Mouse (Mus musculus): ENCODE measurements around the gene Hipk2. TPM values are rescaled to one million over a fixed set of nuclear protein-coding genes. Genes with fewer than 3 reads are reported as not detected.

The Hipk2 gene
- polyA plus RNA-seq, 1 experiment, result 33.9 TPM

- Histone ChIP-seq H3K27me3 (ENCODE audit: control insufficient read depth, insufficient read depth, low read length) (no peaks in the 10 kb centered on the region), H3K4me1 (ENCODE audit: control insufficient read depth, insufficient read depth, low read length) (no peaks in the 10 kb centered on the region; the same call in 1 of the 2 replicates), H3K27ac (ENCODE audit: control insufficient read depth, insufficient read depth, low read depth, low read length) (no peak overlapping the region), H3K36me3 (ENCODE audit: control insufficient read depth, insufficient read depth, low read length) (no peaks in the 10 kb centered on the region), H3K4me3 (ENCODE audit: control insufficient read depth, low read depth, low read length) (no peak overlapping the region)
- no peak for TF ChIP-seq POLR2A (IDR thresholded peaks at IDR 0.05; ENCODE audit: control insufficient read depth, low read depth, low read length)
Observed at GRCm38 (mm10) chr6:38829452-38829851, 46.5 kb downstream of the Hipk2 start.

- Histone ChIP-seq H3K27me3 (ENCODE audit: control insufficient read depth, insufficient read depth, low read length) (no peaks in the 10 kb centered on the region), H3K4me1 (ENCODE audit: control insufficient read depth, insufficient read depth, low read length) (no peaks in the 10 kb centered on the region; the same call in 1 of the 2 replicates), H3K4me3 (ENCODE audit: control insufficient read depth, low read depth, low read length) (no peak overlapping the region), H3K36me3 (ENCODE audit: control insufficient read depth, insufficient read depth, low read length) (no peaks in the 10 kb centered on the region), H3K27ac (ENCODE audit: control insufficient read depth, insufficient read depth, low read depth, low read length) (no peak overlapping the region)
- no peak for TF ChIP-seq POLR2A (IDR thresholded peaks at IDR 0.05; ENCODE audit: control insufficient read depth, low read depth, low read length)
Observed at GRCm38 (mm10) chr6:38828211-38828610, 47.8 kb downstream of the Hipk2 start.

- H3K27ac ChIP-seq (ENCODE audit: control insufficient read depth, insufficient read depth, low read depth, low read length), result no peak overlapping the region
- H3K27me3 ChIP-seq (ENCODE audit: control insufficient read depth, insufficient read depth, low read length), result no peaks in the 10 kb centered on the region
- H3K4me3 ChIP-seq (ENCODE audit: control insufficient read depth, low read depth, low read length), result no peak overlapping the region
- no peaks in the 10 kb centered on the region for H3K4me1 ChIP-seq (ENCODE audit: control insufficient read depth, insufficient read depth, low read length)
- H3K36me3 ChIP-seq (ENCODE audit: control insufficient read depth, insufficient read depth, low read length), result no peaks in the 10 kb centered on the region
- TF ChIP-seq POLR2A (IDR thresholded peaks at IDR 0.05; ENCODE audit: control insufficient read depth, low read depth, low read length) (no peak), CTCF (IDR thresholded peaks at IDR 0.05; ENCODE audit: control insufficient read depth, insufficient read depth, insufficient replicate concordance, low read depth, low read length) (no peak)
Observed at GRCm38 (mm10) chr6:38827435-38827834, 48.5 kb downstream of the Hipk2 start.

DNA sequence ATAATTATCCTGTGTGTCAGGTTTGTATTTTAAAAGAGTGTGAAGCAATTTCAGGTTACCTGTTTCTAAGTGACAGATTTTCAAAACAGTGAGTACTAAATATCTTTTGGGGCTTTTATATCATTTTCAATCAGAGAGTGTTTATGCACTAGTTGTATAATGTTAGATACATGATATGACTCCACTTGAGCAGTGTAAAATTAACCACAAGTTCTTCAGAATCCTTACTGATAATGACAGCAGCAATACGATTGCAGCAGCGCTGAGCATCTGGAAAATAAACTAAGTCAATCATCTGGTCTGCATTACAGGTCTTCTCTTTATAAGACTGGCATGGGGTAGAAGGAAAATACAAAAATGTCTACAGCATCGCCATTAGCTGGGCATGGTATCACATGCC, 49.1 kb downstream of the Hipk2 start:
- H3K36me3 ChIP-seq (ENCODE audit: control insufficient read depth, insufficient read depth, low read length), result no peaks in the 10 kb centered on the region
- no peak overlapping the region for H3K4me3 ChIP-seq (ENCODE audit: control insufficient read depth, low read depth, low read length)
- no peaks in the 10 kb centered on the region for H3K27me3 ChIP-seq (ENCODE audit: control insufficient read depth, insufficient read depth, low read length)
- TF ChIP-seq POLR2A (IDR thresholded peaks at IDR 0.05; ENCODE audit: control insufficient read depth, low read depth, low read length), result no peak
- no peak for TF ChIP-seq CTCF (IDR thresholded peaks at IDR 0.05; ENCODE audit: control insufficient read depth, insufficient read depth, insufficient replicate concordance, low read depth, low read length)
- H3K27ac ChIP-seq (ENCODE audit: control insufficient read depth, insufficient read depth, low read depth, low read length), result no peak overlapping the region
- no peaks in the 10 kb centered on the region for H3K4me1 ChIP-seq (ENCODE audit: control insufficient read depth, insufficient read depth, low read length)

DNA sequence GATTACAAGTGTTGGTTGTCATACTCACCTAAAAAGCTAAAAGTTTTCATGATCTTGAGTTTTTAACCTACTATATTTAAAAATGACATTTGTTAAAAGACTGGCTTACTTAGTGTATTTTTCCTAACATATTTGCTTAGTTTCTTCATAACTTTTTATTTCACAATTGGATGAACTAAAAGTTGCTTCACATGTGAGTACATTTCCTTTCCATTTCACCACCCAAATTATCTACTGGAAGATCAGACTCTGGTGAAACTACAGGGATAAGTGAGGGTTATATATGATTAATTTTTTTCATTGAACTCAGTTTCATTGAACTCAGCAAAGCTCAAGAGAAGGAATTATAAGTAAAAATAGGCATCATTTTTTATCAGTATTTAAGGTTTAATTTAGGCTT, 50.1 kb downstream of the Hipk2 start:
- H3K4me3 ChIP-seq (ENCODE audit: control insufficient read depth, low read depth, low read length), result no peak overlapping the region
- no peak for TF ChIP-seq POLR2A (IDR thresholded peaks at IDR 0.05; ENCODE audit: control insufficient read depth, low read depth, low read length)
- no peak for TF ChIP-seq CTCF (IDR thresholded peaks at IDR 0.05; ENCODE audit: control insufficient read depth, insufficient read depth, insufficient replicate concordance, low read depth, low read length)
- no peaks in the 10 kb centered on the region for H3K4me1 ChIP-seq (ENCODE audit: control insufficient read depth, insufficient read depth, low read length)
- no peaks in the 10 kb centered on the region for H3K27me3 ChIP-seq (ENCODE audit: control insufficient read depth, insufficient read depth, low read length)
- H3K27ac ChIP-seq (ENCODE audit: control insufficient read depth, insufficient read depth, low read depth, low read length), result no peak overlapping the region
- H3K36me3 ChIP-seq (ENCODE audit: control insufficient read depth, insufficient read depth, low read length), result no peaks in the 10 kb centered on the region

DNA sequence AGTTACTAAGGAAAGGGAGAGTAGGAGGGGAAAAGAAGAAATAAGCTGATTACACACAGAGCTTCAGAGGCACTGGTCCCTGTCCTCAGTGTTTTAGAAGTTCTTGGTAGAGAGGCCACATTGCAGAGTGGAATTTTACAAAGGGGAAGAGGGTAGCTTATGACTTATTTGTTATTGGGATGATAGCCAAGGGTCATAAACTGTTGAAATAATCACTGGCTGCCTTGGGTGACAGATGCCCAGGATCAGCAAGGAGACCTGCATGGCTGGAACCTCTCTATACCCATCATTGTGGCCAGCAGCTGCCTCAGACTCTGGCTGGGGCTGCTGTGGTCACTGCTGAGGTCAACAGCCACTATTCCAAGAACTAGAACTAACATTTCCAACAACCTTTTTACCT, 52.1 kb downstream of the Hipk2 start:
- TF ChIP-seq POLR2A (IDR thresholded peaks at IDR 0.05; ENCODE audit: control insufficient read depth, low read depth, low read length) (no peak), CTCF (IDR thresholded peaks at IDR 0.05; ENCODE audit: control insufficient read depth, insufficient read depth, insufficient replicate concordance, low read depth, low read length) (no peak)
- Histone ChIP-seq H3K27ac (ENCODE audit: control insufficient read depth, insufficient read depth, low read depth, low read length) (no peak overlapping the region), H3K4me1 (ENCODE audit: control insufficient read depth, insufficient read depth, low read length) (no peaks in the 10 kb centered on the region), H3K27me3 (ENCODE audit: control insufficient read depth, insufficient read depth, low read length) (no peaks in the 10 kb centered on the region), H3K4me3 (ENCODE audit: control insufficient read depth, low read depth, low read length) (no peak overlapping the region), H3K36me3 (ENCODE audit: control insufficient read depth, insufficient read depth, low read length) (no peaks in the 10 kb centered on the region)

GRCm38 (mm10) chr6:38823164-38823563, 52.8 kb downstream of the Hipk2 start:
- no peak overlapping the region for H3K4me3 ChIP-seq (ENCODE audit: control insufficient read depth, low read depth, low read length)
- H3K27ac ChIP-seq (ENCODE audit: control insufficient read depth, insufficient read depth, low read depth, low read length), result no peak overlapping the region
- no peaks in the 10 kb centered on the region for H3K27me3 ChIP-seq (ENCODE audit: control insufficient read depth, insufficient read depth, low read length)
- no peaks in the 10 kb centered on the region for H3K36me3 ChIP-seq (ENCODE audit: control insufficient read depth, insufficient read depth, low read length)
- H3K4me1 ChIP-seq (ENCODE audit: control insufficient read depth, insufficient read depth, low read length), result no peaks in the 10 kb centered on the region
- TF ChIP-seq POLR2A (IDR thresholded peaks at IDR 0.05; ENCODE audit: control insufficient read depth, low read depth, low read length) (no peak), CTCF (IDR thresholded peaks at IDR 0.05; ENCODE audit: control insufficient read depth, insufficient read depth, insufficient replicate concordance, low read depth, low read length) (no peak)

DNA sequence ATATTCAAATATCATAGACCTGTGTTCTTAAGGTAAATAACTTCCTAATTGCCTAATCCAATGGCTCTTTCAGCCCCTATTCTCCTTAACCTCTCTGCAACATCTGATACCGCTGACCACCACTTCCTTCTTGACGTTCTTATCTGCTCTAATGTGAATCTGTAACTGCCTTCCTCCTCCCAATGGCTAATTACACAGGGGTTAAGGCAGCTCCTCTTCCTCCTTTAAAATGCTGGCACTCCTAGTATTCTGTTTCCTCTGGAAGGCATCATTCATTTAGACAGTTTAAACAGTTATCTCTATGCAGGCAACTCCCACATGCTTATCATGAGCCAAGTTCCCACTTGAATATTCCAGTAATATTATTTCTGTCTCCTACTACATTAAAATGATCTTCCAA, 54.3 kb downstream of the Hipk2 start:
- H3K27ac ChIP-seq (ENCODE audit: control insufficient read depth, insufficient read depth, low read depth, low read length), result no peak overlapping the region
- no peaks in the 10 kb centered on the region for H3K36me3 ChIP-seq (ENCODE audit: control insufficient read depth, insufficient read depth, low read length)
- H3K27me3 ChIP-seq (ENCODE audit: control insufficient read depth, insufficient read depth, low read length), result no peaks in the 10 kb centered on the region
- H3K4me1 ChIP-seq (ENCODE audit: control insufficient read depth, insufficient read depth, low read length), result no peaks in the 10 kb centered on the region
- H3K4me3 ChIP-seq (ENCODE audit: control insufficient read depth, low read depth, low read length), result no peak overlapping the region
- TF ChIP-seq CTCF (IDR thresholded peaks at IDR 0.05; ENCODE audit: control insufficient read depth, insufficient read depth, insufficient replicate concordance, low read depth, low read length) (no peak), POLR2A (IDR thresholded peaks at IDR 0.05; ENCODE audit: control insufficient read depth, low read depth, low read length) (no peak)

All from testis, adult 2 months (tissue).